Mouse (Mus musculus) G1E (cell line): ENCODE measurements around the gene Stk24. TPM values are rescaled to one million over a fixed set of nuclear protein-coding genes. Genes with fewer than 3 reads are reported as not detected.

Experiments
- ATAC-seq: 2 replicates; pipeline ENCODE4 v1.8.0; 2016; ENCODE audit warnings: mild to moderate bottlenecking; ENCODE audit not compliant: insufficient number of reproducible peaks, poor library complexity, low FRiP score, severe bottlenecking; ENCODE audit errors: extremely low read depth
- DNase-seq: peaks from one replicate; pipeline ENCODE4 v3.0.0; 2012; ENCODE audit warnings: low spot score
- H3K27me3 ChIP-seq: 2 replicates; pipeline ENCODE4 v1.6.1; 2012; ENCODE audit warnings: mild to moderate bottlenecking, low read length, inconsistent platforms; ENCODE audit not compliant: insufficient read depth
- H3K36me3 ChIP-seq: replicated peaks from 2 replicates; pipeline ENCODE3; 2012; ENCODE audit warnings: mild to moderate bottlenecking, inconsistent platforms
- H3K4me1 ChIP-seq: 2 replicates; pipeline ENCODE4 v1.6.1; 2012; ENCODE audit warnings: low read depth, low read length, inconsistent platforms, mixed read lengths; ENCODE audit not compliant: insufficient read depth
- H3K4me3 ChIP-seq: 2 replicates; pipeline ENCODE4 v1.5.1; 2012; ENCODE audit warnings: low read depth, mild to moderate bottlenecking, inconsistent platforms, low read length, moderate library complexity, mixed read lengths
- H3K9me3 ChIP-seq: replicated peaks from 2 replicates; pipeline ENCODE4 v1.6.1; 2012; ENCODE audit warnings: inconsistent platforms
- CTCF ChIP-seq: IDR thresholded peaks from 2 replicates; pipeline ENCODE4 v1.5.1; 2012; ENCODE audit warnings: low read depth, low read length, inconsistent platforms, mixed read lengths
- GATA1 ChIP-seq: IDR thresholded peaks from 2 replicates; pipeline ENCODE4 v1.6.1; 2012; ENCODE audit warnings: borderline replicate concordance, low read length, inconsistent platforms, mixed read lengths
- GATA2 ChIP-seq: IDR thresholded peaks from 2 replicates; pipeline ENCODE4 v1.6.1; 2012; ENCODE audit warnings: low read depth, low read length, inconsistent platforms, borderline replicate concordance
- POLR2AphosphoS5 ChIP-seq: IDR thresholded peaks from 2 replicates; pipeline ENCODE4 v1.6.1; 2012; ENCODE audit warnings: low read depth, low read length, inconsistent platforms; ENCODE audit not compliant: insufficient replicate concordance
- TAL1 ChIP-seq: conservative IDR thresholded peaks from 2 replicates; pipeline ENCODE4 v1.6.1; 2012; ENCODE audit warnings: low read depth, low read length, inconsistent platforms, mixed read lengths
- polyA plus RNA-seq: library from polyadenylated mRNA; stranded (reverse); fragments of >175 nt; gene quantifications from 2 replicates; pipeline ENCODE4 v1.2.3, GENCODE M21; 2012
- total RNA-seq, 2 experiments: library from RNA; stranded (forward) in 1 of 2; stranded (reverse) in 1 of 2; fragments of 200-1000 nt in 1 of 2; fragments of >200 nt in 1 of 2; fragmentation: Nextera tagmentation in 1 of 2; gene quantifications; 2 replicates each; pipeline ENCODE4 v1.2.3; 2014 to 2017

The Stk24 gene
- total and polyA plus RNA-seq, 3 experiments: 90.5 to 156 (median 92.9) TPM

DNA sequence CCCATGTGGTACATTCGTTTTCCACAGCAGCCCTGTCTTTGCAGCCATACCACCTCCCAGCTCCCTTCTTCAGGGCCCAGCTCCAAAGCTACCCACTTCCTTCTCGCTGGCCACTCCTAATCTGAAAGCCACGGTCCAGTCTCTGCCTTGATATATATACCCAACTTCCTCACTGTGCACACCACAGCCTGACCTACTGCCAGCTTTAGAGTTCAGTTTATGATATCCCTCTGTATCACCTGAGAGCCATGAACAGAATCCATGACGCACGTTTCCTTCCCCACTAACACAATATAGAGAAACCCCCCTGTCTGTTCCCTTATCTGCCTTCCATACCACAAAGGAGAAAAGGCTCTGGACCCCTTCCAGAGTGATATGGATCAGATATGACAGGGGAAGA lies 61.4 kb downstream of the Stk24 start:
- H3K36me3 ChIP-seq: peaks cover 68% of the 10 kb centered on the region
- DNase-seq: no peak
- H3K4me1 ChIP-seq: peaks cover 34% of the 10 kb centered on the region
- H3K9me3 ChIP-seq: peaks cover 5% of the 10 kb centered on the region
- H3K4me3 ChIP-seq: no peak overlapping the region
- TF ChIP-seq POLR2AphosphoS5 (no peak), CTCF (no peak), GATA2 (no peak)
- peak; percentile 18; the same call in 1 of the 2 replicates for ATAC-seq
- no peaks in the 10 kb centered on the region for H3K27me3 ChIP-seq

DNA sequence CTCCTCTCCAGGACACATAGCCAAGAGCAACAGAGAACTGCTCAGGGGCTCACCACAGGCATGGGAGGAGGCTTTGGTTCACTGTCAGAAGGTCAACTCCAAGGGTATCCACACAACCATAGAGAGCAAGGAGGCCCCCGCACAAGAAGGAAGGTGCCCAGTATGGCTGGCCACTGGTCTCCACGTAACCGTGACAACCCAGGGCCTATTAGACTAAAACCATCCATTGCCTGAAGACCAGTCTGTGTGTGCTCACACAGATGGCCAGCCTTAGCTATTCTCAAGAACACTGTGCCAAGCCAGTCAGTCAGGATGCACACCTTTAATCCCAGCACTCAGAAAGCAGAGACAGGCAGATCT lies 62.5 kb downstream of the Stk24 start:
- H3K36me3 ChIP-seq: peaks cover 68% of the 10 kb centered on the region
- H3K4me3 ChIP-seq: no peak overlapping the region
- H3K27me3 ChIP-seq: no peaks in the 10 kb centered on the region
- ATAC-seq (no peak), DNase-seq (no peak)
- TF ChIP-seq TAL1: no peak
- TF ChIP-seq POLR2AphosphoS5: no peak
- TF ChIP-seq GATA2: no peak
- no peak for TF ChIP-seq CTCF
- TF ChIP-seq GATA1: no peak
- H3K9me3 ChIP-seq: peaks cover 5% of the 10 kb centered on the region
- peaks cover 35% of the 10 kb centered on the region for H3K4me1 ChIP-seq

DNA sequence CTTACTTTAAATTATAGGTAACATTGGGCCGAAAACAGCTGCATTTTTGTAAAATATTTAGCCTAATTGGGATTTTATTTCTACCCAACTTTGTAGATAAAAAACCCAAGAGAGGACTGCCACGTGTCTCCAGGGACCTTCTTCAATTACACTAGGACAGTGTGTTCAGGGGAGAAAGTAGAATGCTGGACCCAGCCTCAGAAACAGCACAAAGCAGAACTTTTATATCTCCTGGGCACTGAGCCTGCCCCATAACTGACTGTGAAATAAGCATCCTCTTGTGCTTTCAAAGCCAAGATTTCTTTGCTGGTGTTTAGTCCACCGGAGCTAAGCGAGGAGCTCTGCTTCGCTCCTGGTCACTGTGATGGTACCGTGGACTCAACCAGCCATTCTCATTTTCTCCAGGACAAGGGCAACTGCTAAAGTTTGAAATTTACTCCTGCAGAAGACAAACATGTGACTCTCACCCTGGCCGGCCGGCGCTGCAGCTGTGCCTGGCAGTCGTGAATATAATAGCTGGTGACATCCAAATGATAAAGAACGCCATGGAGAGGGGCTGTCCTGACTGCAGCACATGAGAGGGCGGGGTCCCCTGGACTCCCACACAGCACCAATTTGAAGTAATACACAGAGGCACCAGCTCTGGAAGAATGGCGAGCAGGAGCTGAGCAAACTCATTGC lies 63.0 kb downstream of the Stk24 start:
- no peak for TF ChIP-seq POLR2AphosphoS5
- no peak for TF ChIP-seq CTCF
- TF ChIP-seq GATA1: no peak
- TF ChIP-seq GATA2: no peak
- TF ChIP-seq TAL1: no peak
- Histone ChIP-seq H3K36me3 (peaks cover 68% of the 10 kb centered on the region), H3K4me3 (no peak overlapping the region), H3K4me1 (peaks cover 35% of the 10 kb centered on the region), H3K9me3 (peaks cover 3% of the 10 kb centered on the region), H3K27me3 (no peaks in the 10 kb centered on the region)
- no peak for DNase-seq
- ATAC-seq: no peak

DNA sequence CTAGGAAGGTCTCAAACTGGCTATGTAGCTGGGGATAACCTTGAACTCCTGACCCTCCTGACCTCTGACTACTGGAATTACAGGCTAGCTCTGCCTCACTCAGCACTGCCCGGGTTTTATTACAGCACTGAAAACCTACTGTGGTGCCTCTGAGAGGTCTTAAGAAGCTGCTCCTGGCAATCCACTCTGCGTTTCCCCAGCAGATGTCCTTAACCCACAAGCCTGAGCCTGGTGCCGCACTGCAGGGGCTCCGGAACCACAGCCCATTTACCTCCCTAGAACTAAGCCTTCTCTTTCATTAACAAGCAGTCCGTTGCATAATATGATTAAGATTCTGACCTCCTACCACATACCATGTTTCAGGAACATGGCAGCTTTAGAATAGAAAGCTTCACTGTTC lies 63.7 kb downstream of the Stk24 start:
- no peak for ATAC-seq
- DNase-seq: no peak
- Histone ChIP-seq H3K36me3 (peaks cover 69% of the 10 kb centered on the region), H3K4me3 (no peak overlapping the region), H3K4me1 (peaks cover 40% of the 10 kb centered on the region), H3K9me3 (peaks cover 3% of the 10 kb centered on the region), H3K27me3 (no peaks in the 10 kb centered on the region)
- TF ChIP-seq GATA2: no peak
- no peak for TF ChIP-seq GATA1
- TF ChIP-seq CTCF: no peak
- no peak for TF ChIP-seq TAL1
- no peak for TF ChIP-seq POLR2AphosphoS5

DNA sequence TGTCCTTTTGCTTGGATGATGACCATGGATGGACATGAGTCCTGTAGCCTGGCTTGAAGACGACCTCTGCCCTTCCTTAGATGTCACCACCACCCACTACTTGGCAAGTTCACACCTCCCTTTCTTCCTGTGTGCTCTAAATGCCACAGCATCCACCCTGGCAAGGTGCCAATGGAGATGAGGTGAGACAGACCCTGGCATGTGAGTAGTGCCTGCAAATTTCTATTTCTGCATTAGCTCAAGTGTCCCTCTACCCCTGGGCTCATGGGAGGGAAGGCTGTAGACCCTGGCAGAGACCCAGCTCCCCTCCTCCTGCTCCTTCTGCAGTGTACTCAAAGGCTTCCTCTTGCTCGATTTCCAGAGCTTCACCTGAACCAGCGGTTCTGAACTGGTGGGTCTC lies 64.9 kb downstream of the Stk24 start:
- Histone ChIP-seq H3K27me3 (no peaks in the 10 kb centered on the region), H3K4me1 (peaks cover 51% of the 10 kb centered on the region), H3K36me3 (peaks cover 76% of the 10 kb centered on the region), H3K9me3 (no peaks in the 10 kb centered on the region), H3K4me3 (no peak overlapping the region)
- ATAC-seq: no peak
- no peak for DNase-seq
- TF ChIP-seq TAL1 (no peak), CTCF (no peak)

DNA sequence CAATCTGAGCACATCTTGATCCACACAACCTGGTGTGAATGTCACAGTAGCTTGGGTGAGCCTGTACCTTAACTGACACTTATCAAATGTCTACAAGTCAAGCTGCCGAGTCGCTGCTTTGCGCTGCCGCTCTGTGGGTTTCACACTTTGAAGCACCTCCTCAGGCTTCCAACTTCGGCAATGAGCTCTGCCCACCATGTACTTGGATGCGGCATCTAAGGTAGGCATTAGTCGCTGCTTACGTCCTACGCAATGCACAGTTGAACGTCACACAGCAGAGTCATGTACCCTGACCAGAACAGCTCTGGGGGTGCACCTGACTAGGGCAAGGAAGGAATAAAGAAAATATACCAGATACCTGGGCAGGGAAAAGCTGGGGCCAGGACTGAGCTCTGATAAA lies 66.5 kb downstream of the Stk24 start:
- ATAC-seq: no peak
- peaks cover 91% of the 10 kb centered on the region for H3K36me3 ChIP-seq
- no peaks in the 10 kb centered on the region for H3K9me3 ChIP-seq
- no peak overlapping the region for H3K4me3 ChIP-seq
- H3K4me1 ChIP-seq: peaks cover 58% of the 10 kb centered on the region
- TF ChIP-seq GATA1: no peak
- TF ChIP-seq POLR2AphosphoS5: no peak
- no peak for TF ChIP-seq TAL1
- no peak for TF ChIP-seq GATA2
- no peak for TF ChIP-seq CTCF
- H3K27me3 ChIP-seq: no peaks in the 10 kb centered on the region
- no peak for DNase-seq

DNA sequence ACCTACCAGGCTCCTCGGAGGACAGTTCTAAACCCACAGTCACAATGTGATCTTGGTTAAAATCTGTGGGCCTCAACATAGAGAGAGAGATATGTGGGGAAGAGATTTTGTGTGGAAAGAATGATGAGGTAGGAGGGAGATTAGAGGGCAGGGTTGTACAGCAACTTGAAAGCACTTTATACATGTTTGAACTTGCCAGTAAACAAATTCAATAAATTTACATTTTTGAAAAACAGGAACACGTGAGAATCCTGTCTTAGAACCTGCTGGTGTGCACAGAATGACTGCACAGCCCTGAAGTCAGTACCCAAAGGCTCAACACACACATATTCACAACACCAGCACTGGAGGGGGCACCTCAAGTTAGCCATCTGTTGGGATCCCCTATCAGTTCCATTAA lies 68.7 kb downstream of the Stk24 start:
- ATAC-seq: no peak
- Histone ChIP-seq H3K36me3 (peaks cover 94% of the 10 kb centered on the region), H3K27me3 (no peaks in the 10 kb centered on the region), H3K4me3 (no peak overlapping the region), H3K9me3 (no peaks in the 10 kb centered on the region), H3K4me1 (peaks cover 54% of the 10 kb centered on the region)
- TF ChIP-seq TAL1 (no peak), GATA1 (no peak), CTCF (no peak), POLR2AphosphoS5 (no peak), GATA2 (no peak)
- DNase-seq: no peak
